Mouse (Mus musculus): ENCODE measurements around the gene Gli2.

DNA sequence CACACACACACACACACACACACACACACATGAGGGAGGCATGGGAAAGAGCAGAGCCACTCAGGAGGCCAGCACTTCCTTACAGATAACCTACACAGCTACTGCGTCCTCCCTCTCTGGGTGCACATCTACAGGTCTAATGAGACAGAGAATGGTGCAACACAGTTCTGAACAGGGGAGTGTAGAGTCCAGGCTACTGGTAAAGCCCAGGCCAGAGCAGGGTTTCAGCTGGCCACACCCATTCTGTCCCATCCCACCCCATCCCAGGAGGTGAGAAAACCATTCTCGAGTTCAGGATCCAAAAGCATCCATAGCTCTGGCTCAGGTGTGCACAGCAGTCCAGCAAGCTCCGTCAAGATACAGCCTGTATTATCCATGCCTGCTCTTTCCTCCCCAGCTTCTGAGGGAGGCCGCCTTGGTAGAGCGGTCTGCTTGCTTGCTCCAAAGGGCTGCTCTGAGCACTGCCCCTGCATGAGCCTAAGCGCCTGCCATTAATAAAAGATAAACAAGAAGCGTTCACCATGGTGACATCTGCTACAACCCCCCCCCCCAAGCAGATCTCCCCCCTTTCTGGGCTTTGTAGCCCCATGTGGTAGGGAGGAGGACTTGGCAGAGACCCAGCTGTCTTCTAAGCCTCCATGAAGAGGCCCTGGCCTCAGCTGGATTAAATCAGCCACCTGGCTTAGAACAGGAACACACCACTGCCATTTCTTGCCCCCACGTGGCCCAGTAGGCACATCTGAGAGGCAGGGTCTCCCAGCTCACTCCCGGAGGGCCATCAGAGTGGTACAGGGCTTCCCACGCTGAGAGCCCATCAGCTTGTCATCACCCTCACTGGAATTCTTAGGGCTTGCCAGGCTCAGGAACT lies 98.8 kb downstream of the Gli2 start:
- TF ChIP-seq POLR2A (IDR thresholded peaks at IDR 0.05; ENCODE audit: extremely low read depth, insufficient read depth, low read length) = no peak
- no peak for TF ChIP-seq CTCF (IDR thresholded peaks at IDR 0.05; ENCODE audit: extremely low read depth, insufficient read depth, low read length)

Data from cortical plate, adult 2 months (tissue).